In the genomic region with DNA sequence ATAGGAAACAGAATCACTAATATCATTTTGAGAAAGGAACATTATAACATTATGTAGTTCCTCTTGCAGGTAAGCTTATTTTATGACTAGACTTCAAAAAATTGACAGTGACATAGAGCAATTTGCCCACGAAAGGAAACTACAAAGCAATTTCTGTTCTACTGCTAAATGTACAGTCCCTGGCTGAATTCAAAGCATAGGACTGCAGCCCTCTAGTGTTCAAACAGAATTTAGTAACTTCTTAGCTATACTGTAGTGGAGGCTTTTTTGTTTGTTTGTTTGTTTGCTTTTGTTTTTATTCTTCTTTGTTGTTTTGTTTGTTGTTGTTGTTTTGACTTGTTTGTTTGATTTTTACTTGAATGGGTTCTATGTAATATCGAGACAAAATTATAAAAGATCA, we compare ENCODE assay signal across 14 mouse cellular contexts.
DNase-seq lines count a peak whose midpoint lies in the region; ATAC-seq and TF ChIP-seq lines count a peak whose summit lies in the region.
"Had no signal": no experiment of that assay in that cellular context is flagged by ENCODE, and none has a peak within 500 bp of the region (broad histone marks: within the 10 kb centered on the region; RNA-seq: fewer than 3 reads in every experiment).

No protein-coding gene starts in this region.

- ATAC-seq in frontal cortex, adult (ENCODE audit: low TSS enrichment): peak; percentile 85
- ATAC-seq in lung, embryonic 14.5 days (ENCODE audit: insufficient read depth): no peak

- no peak for DNase-seq in frontal cortex, postnatal 14 days (ENCODE audit: low spot score in 2 of 2)
- peak; percentile 42 for DNase-seq in lung, embryonic 14.5 days
- no peak for DNase-seq in lung, postnatal 14 days
- peak; percentile 25 for DNase-seq in NIH3T3 (ENCODE audit: low read depth)
- DNase-seq in induced T-regulatory cell, adult 2 months (ENCODE audit: low read depth): peak; percentile 0
- no peak for DNase-seq in kidney, adult 8-10 months
- no peak for DNase-seq in layer of hippocampus, adult 9-10 months (ENCODE audit: low spot score)
- DNase-seq: heart, adult 18-20 months; kidney, postnatal 10 days; spleen, adult 18-20 months had no signal

- WGBS in lung, embryonic 14.5 days: 70% methylated on average over 2 of the region's 2 CpGs

- H3K4me2 ChIP-seq in lung, embryonic 14.5 days: no peak overlapping the region
- H3K4me2 ChIP-seq: embryonic facial prominence, embryonic 12.5 days had no signal

- no peak overlapping the region for H3K9ac ChIP-seq in lung, embryonic 14.5 days
- H3K9ac ChIP-seq: embryonic facial prominence, embryonic 12.5 days; liver, embryonic 14.5 days had no signal

- no peaks in the 10 kb centered on the region for H3K9me3 ChIP-seq in lung, embryonic 14.5 days (ENCODE audit: low read depth, low read length)
- H3K9me3 ChIP-seq: embryonic facial prominence, embryonic 12.5 days; G1E had no signal

- H3K4me3 ChIP-seq in lung, embryonic 14.5 days (ENCODE audit: low read depth, low read length): no peak overlapping the region
- H3K4me3 ChIP-seq: embryonic facial prominence, embryonic 12.5 days had no signal

- TF ChIP-seq CTCF in lung, embryonic 14.5 days (IDR thresholded peaks at IDR 0.05; ENCODE audit: low read depth): no peak

- no peaks in the 10 kb centered on the region for H3K4me1 ChIP-seq in lung, embryonic 14.5 days (ENCODE audit: insufficient read depth)
- H3K4me1 ChIP-seq: embryonic facial prominence, embryonic 12.5 days had no signal

- no peaks in the 10 kb centered on the region for H3K27me3 ChIP-seq in lung, embryonic 14.5 days (ENCODE audit: insufficient read depth, low read length)
- H3K27me3 ChIP-seq: embryonic facial prominence, embryonic 12.5 days had no signal

- H3K27ac ChIP-seq in lung, embryonic 14.5 days (ENCODE audit: low read depth): no peak overlapping the region
- H3K27ac ChIP-seq: embryonic facial prominence, embryonic 12.5 days; liver, embryonic 14.5 days had no signal

- H3K36me3 ChIP-seq in lung, embryonic 14.5 days (ENCODE audit: insufficient read depth): no peaks in the 10 kb centered on the region
- H3K36me3 ChIP-seq: embryonic facial prominence, embryonic 12.5 days; G1E had no signal

Comparison
In these comparisons a context has a peak if more than half of its experiments do, and no peak if none do; other contexts are left out.
1. DNase-seq: peak in lung, embryonic 14.5 days (single experiment), NIH3T3 (single experiment) and induced T-regulatory cell, adult 2 months (single experiment); none in frontal cortex, postnatal 14 days (0 of 2), lung, postnatal 14 days (single experiment), kidney, adult 8-10 months (0 of 2) and layer of hippocampus, adult 9-10 months (single experiment).